Mouse (Mus musculus) mouse trophoblast stem cell (cell line): ENCODE data around the gene Tbl1xr1.

Source experiments
- in situ Hi-C, 2 experiments: fragments of 300-500 bp; cut with MseI, MboI; formaldehyde crosslinking; loops; 2 replicates in 1 of 2; 3 replicates in 1 of 2; pipeline ENCODE4 v1.15.1; 2025

The Tbl1xr1 gene

GRCm38 (mm10) chr3:22089825-22090224 is 13.4 kb downstream of the Tbl1xr1 start:
- in situ Hi-C loops = no loop called here

- in situ Hi-C loops = no loop called here
Measured at GRCm38 (mm10) chr3:22090431-22091265, 14.2 kb downstream of the Tbl1xr1 start.

DNA sequence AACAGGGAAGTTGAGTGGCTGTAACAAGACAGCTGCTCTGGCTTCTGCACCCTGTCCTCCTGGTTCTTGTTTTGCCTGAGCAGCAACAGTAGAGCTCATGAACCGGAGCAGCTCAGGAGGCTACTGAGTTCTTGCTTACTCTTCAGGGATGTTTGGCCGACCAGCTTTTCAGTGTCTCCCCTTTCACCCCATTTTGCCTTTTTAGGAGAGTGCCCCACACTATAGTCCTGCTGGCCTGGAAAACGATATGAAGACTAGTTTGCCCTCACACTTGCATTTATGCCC is 14.8 kb downstream of the Tbl1xr1 start:
- in situ Hi-C loops = no loop called here

GRCm38 (mm10) chr3:22091681-22092080 is 15.2 kb downstream of the Tbl1xr1 start:
- in situ Hi-C loops = no loop called here

DNA sequence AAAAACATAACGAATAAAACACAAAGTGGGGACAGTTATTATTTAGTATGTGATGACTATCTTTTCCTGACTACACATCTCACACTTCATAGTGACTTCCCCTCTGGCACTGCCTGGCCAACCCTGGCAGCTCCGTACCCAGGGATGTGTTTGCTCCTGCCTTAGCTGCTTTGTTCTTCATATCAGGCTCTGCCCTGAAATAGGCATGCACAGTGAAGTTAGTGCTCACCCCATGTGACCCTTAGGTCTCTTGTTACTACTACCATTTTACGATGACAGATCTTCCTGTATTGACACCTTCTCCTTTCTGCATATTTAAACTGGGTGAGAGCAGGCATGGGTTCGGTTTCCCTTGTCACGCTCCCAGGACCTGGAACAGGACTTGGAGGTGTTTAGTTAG is 16.3 kb downstream of the Tbl1xr1 start:
- in situ Hi-C loops = no loop called here

GRCm38 (mm10) chr3:22103986-22104515 is 27.6 kb downstream of the Tbl1xr1 start:
- in situ Hi-C loops = no loop called here

GRCm38 (mm10) chr3:22105471-22105870 is 29.0 kb downstream of the Tbl1xr1 start:
- in situ Hi-C loops = no loop called here

GRCm38 (mm10) chr3:22108013-22108412 is 31.6 kb downstream of the Tbl1xr1 start:
- in situ Hi-C loops = no loop called here

DNA sequence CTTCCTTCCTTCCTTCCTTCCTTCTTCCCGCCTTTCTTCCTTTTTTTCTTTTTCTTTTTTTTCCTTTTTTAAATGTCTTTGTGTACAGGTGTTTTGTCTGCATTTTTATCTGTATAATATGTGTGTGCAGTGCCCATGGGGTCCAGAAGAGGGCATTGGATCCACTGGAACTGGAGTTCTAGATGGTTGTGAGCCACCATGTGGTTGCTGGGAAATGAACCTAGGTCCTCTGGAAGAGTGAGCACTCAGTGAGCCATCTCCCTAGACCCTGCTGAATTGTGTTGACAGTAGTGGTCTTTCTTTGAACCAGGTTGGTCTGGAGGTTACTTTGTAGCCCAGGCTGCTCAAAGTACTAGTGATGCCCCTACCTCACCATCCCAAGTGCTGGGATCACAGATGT is 33.2 kb downstream of the Tbl1xr1 start:
- in situ Hi-C loops = no loop called here

DNA sequence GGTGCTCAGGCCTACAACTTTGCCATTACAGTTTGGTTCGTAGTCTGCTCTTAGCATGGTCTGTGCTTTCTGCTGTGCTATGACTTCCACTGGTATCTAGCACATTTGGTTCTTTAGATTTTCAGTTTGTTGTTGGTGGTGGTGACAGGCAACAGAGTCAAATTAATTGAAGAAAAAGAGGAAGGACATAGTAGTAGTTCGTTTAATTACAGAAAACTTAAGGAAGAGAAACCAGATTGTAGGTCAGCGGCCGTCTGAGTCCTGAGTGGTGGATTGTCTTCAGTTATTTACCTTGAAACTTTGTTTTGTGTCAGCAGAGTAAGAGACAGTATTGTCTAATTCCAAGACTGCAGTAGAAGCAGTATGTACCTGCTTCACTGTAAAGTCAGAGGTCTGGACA is 37.3 kb downstream of the Tbl1xr1 start:
- in situ Hi-C loops = no loop called here

GRCm38 (mm10) chr3:22115221-22115620 is 38.8 kb downstream of the Tbl1xr1 start:
- in situ Hi-C loops = no loop called here

GRCm38 (mm10) chr3:22115678-22116077 is 39.2 kb downstream of the Tbl1xr1 start:
- in situ Hi-C loops = no loop called here

- in situ Hi-C loops = no loop called here
Measured at GRCm38 (mm10) chr3:22116188-22116587, 39.7 kb downstream of the Tbl1xr1 start.

GRCm38 (mm10) chr3:22121741-22122140 is 45.3 kb downstream of the Tbl1xr1 start:
- in situ Hi-C loops = no loop called here

DNA sequence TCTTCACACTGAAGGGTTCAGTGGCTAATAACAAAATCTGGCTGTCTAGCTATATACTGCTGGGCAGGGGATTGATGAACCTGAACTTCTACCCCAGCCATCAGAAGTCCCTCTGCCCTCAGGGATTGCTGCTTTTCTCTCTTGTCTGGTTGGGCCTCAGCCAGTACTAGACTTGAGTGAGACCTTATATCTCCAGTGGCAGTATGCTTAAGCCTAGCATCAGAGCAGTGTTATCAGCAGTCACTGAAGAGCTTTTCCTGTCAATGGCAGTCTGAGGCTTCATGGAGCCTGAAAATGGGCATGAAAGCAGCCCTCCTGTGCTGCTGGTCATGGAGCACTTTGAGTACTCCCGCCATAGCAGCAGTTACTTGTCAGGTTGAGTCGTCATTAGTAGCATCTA is 46.7 kb downstream of the Tbl1xr1 start:
- in situ Hi-C loops = no loop called here

DNA sequence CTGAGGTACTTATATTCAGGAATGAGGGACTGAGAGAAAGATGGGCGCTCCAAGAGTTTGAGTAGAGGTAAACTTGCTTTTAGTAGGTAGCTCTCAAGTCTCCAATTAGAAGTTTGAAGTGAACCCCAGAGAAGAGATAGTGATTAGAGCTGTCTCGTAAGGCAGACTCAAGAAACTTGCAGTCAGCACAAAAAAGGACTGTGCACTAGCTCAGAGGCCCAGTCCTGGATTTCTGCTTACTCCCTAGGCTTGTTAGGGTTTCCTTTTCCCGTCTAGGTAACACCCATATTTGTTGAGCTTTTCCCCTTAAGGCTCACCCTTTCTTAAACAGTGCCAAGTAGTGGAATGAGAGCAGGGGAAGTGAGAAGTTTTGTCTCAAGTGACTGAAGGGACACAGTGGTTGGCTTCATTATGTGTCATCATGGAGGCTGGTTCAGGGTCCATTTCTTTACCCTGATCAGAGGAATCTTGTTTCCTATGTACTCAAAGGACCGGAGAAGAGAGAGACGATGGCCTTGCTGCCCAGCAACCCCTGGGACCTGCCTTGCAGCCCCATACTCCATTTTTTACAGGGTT is 49.9 kb downstream of the Tbl1xr1 start:
- in situ Hi-C loops = no loop called here

DNA sequence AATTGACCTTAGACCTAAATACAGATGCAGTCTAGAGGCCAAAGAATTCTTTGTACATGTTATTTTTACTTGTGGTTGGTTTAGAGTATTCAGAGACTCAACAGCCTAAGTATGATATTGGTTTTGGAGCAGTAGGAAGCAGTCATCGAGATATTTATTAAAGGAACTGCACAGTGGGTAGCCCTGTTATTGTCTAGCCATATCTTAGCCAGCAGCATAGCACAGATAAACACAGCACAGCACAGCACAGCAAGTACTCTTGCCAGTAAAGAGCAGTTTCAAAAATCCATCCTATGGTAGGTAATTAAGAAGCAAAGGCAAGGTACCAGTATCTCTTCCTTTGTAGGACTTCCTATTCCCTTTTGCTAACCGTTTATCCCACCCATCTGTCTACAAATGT is 54.8 kb downstream of the Tbl1xr1 start:
- in situ Hi-C loops = no loop called here

GRCm38 (mm10) chr3:22133626-22134025 is 57.2 kb downstream of the Tbl1xr1 start:
- in situ Hi-C loops = no loop called here

GRCm38 (mm10) chr3:22137793-22138579 is 61.5 kb downstream of the Tbl1xr1 start:
- in situ Hi-C loops = no loop called here

- in situ Hi-C loops = no loop called here
Measured at GRCm38 (mm10) chr3:22138580-22139099, 62.2 kb downstream of the Tbl1xr1 start.

GRCm38 (mm10) chr3:22140111-22140658 is 63.7 kb downstream of the Tbl1xr1 start:
- in situ Hi-C loops = no loop called here
